Mouse (Mus musculus) heart, adult 2 months (tissue): Measurements from ENCODE around the gene Fv1. TPM values are rescaled to one million over a fixed set of nuclear protein-coding genes. Genes with fewer than 3 reads are reported as not detected.
"Not testable (repeated sequence)": the region's sequence is repeated elsewhere in the genome, so short reads cannot be mapped to it uniquely, and the experiment has no call there.

Source experiments
- DNase-seq, 2 experiments: peaks; one replicate each; pipeline ENCODE4 v3.0.0; 2021
- H3K27ac ChIP-seq: fragments of 200-600 bp; 2 replicates; pipeline ENCODE4 v1.8.1; 2022
- H3K27me3 ChIP-seq: fragments of 200-500 bp; 2 replicates; pipeline ENCODE4 v1.6.1; 2012; ENCODE audit warnings: mild to moderate bottlenecking, low read length, inconsistent platforms, mixed read lengths; ENCODE audit not compliant: control insufficient read depth, insufficient read depth
- H3K36me3 ChIP-seq: fragments of 200-500 bp; 2 replicates; pipeline ENCODE4 v1.6.1; 2012; ENCODE audit warnings: low read length, inconsistent platforms; ENCODE audit not compliant: control insufficient read depth, insufficient read depth
- H3K4me1 ChIP-seq: fragments of 200-500 bp; 2 replicates; pipeline ENCODE4 v1.6.1; 2011; ENCODE audit warnings: low read length; ENCODE audit not compliant: control insufficient read depth, insufficient read depth
- H3K4me3 ChIP-seq: fragments of 200-600 bp; 2 replicates; pipeline ENCODE4 v1.8.1; 2022
- H3K79me2 ChIP-seq: fragments of 200-500 bp; replicated peaks from 2 replicates; pipeline ENCODE4 v1.6.1; 2012; ENCODE audit warnings: mild to moderate bottlenecking, inconsistent platforms, low read length, moderate library complexity, mixed read lengths; ENCODE audit not compliant: control insufficient read depth, insufficient read depth
- H3K9ac ChIP-seq: fragments of 200-500 bp; 2 replicates; pipeline ENCODE4 v1.6.1; 2012; ENCODE audit warnings: low read depth, mild to moderate bottlenecking, control low read depth, inconsistent platforms, low read length, mixed read lengths
- CTCF ChIP-seq: fragments of 200-600 bp; IDR thresholded peaks from 2 replicates; pipeline ENCODE4 v1.8.1; 2022; ENCODE audit warnings: antibody characterized with exemption, mild to moderate bottlenecking, moderate library complexity
- EP300 ChIP-seq: fragments of 200-500 bp; IDR thresholded peaks from 2 replicates; pipeline ENCODE4 v1.6.1; 2011; ENCODE audit warnings: low read depth, low read length, control low read depth; ENCODE audit not compliant: insufficient read depth
- POLR2A ChIP-seq: fragments of 200-500 bp; IDR thresholded peaks from 2 replicates; pipeline ENCODE4 v1.6.1; 2011; ENCODE audit warnings: mild to moderate bottlenecking, low read depth, low read length, control low read depth; ENCODE audit not compliant: insufficient read depth
- WGBS: fragments of 180-500 bp; shearing (Covaris S2); methylation state at CpG from one replicate; pipeline ENCODE4 v1.1.7; 2018; 5-methylcytosine and 5-hydroxymethylcytosine counted together
- intact Hi-C: fragments of 180-260 bp; cut with DNase I; formaldehyde crosslinking; loops from one replicate; pipeline ENCODE4 v1.15.1; 2025
- long read RNA-seq: library from polyadenylated mRNA; stranded (forward); transcript quantifications from one replicate; pipeline ENCODE4 v2.0.0, GENCODE M21; 2021
- polyA plus RNA-seq: library from polyadenylated mRNA; depleted of rRNA; stranded (reverse); fragments of >200 nt; gene quantifications from 2 replicates; pipeline ENCODE4 v1.2.3, GENCODE M21; 2012; rRNA removed
- total RNA-seq, 2 experiments: library from RNA; stranded (reverse); gene quantifications; 2 replicates each; pipeline ENCODE4 v1.2.3; 2021

The Fv1 gene
- total RNA-seq (10 to 100 TPM; 21.1 to 22.8 TPM), polyA plus RNA-seq (3.3 and 14.3 TPM in 2 replicates)
- long read RNA-seq, transcript Fv1-201 (1 exons, 1,380 nt) = major isoform, 7 of 8 reads
- long read RNA-seq, partial matches to known transcripts = 0 of 8 reads
- long read RNA-seq, other reads (novel, unspliced or antisense) = 1 of 8 reads

DNA sequence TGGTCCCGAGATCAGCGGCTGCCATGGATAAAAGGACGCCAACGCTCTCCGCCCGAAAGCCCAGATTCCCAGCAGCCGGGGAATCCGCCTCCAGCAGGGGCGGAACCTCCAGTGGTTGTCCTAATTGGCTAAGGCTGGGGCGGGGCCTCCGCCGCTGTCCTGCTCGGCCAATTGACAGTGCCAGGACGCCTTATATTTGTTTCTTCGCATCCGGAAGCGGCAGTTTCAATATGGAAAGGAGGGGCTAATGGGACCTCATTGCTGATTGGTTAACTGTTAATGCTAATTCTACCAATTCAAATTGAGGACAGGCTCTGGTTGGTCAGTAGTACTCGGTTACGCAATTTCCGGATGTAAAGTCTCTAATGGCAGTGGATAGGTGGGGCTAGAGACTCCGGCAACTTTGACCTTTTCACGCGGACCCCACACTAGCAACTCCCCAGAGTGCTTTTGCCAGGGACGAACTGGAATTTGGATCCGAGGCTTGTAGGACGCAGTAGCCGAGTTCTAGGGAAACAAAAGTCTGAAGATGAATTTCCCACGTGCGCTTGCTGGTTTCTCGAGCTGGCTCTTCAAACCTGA lies at the start of gene Fv1, which contains the start of gene Miip:
TSS of gene Fv1 (plus strand) at position 530 of the 582 bp plus-strand sequence.
TSS of gene Miip (minus strand) at position 367 of the 582 bp plus-strand sequence.
- H3K27me3 ChIP-seq = no peaks in the 10 kb centered on the region
- intact Hi-C loops = loop anchor here (5.0 kb wide), 2 partner anchors 34 to 69 kb away; partner anchors contain the start of genes Mfn2 and Plod1

DNA sequence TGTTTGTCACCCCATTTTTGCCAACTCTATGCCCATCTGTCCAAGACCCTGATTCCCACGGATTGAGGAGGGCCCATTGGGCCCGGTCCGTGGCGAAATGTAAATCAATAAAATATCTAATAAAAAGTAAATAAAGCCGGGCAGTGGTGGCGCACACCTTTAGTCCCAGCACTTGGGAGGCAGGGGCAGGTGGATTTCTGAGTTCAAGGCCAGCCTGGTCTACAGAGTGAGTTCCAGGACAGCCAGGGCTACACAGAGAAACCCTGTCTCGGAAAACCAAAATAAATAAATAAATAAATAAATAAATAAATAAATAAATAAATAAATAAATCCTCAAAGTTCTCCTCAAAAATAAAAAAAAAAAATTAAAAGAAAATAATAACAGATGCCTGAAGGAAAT lies 49.1 kb upstream of the Fv1 start:
- not testable (repeated sequence) for DNase-seq, H3K79me2 ChIP-seq, H3K36me3 ChIP-seq, H3K9ac ChIP-seq, H3K27ac ChIP-seq, H3K27me3 ChIP-seq, H3K4me3 ChIP-seq, H3K4me1 ChIP-seq
- WGBS = 78% methylated on average over 7 of the region's 7 CpGs
- intact Hi-C loops = loop anchor here (10.0 kb wide), 1 partner anchor 255 kb away; no protein-coding TSS in a partner anchor

More for the DNA sequence above, at the start of gene Fv1, which contains the start of gene Miip:
- H3K79me2 ChIP-seq = 0 out of 2 replicates have a peak, but pooled peaks cover 4% of the 10 kb centered on the region
- H3K4me1 ChIP-seq = peaks cover 11% of the 10 kb centered on the region
- DNase-seq = peak; percentile 91 to 97
- H3K4me3 ChIP-seq = peak within 1 kb of the TSS; percentile 80
- TF ChIP-seq EP300 (0 out of 2 replicates have a peak, but pooled peaks have one; percentile 21), CTCF (peak; percentile 27), POLR2A (peak; percentile 62)
- H3K27ac ChIP-seq = peak within 1 kb of the TSS; percentile 51
- peaks cover 3% of the 10 kb centered on the region; the same call in 1 of the 2 replicates for H3K36me3 ChIP-seq
- WGBS = under 1% methylated on average over 30 of the region's 30 CpGs
- H3K9ac ChIP-seq = peak within 1 kb of the TSS; percentile 80

DNA sequence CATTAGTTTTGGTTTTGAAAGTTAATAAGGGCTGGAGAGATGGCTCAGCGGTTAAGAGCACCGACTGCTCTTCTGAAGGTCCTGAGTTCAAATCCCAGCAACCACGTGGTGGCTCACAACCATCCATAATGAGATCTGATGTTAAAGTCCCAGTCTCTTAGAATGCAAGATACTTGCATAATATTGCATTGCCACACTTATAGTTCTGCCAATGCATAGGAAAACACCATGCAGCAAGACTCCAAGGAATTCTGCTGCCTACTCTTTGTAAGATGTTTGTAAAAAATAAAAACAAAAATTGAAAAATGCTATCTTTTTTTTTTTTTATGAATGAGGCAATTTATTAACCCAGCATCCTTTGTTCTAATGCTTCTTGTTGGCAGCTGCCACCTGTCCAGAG lies 47.4 kb upstream of the Fv1 start:
- H3K4me1 ChIP-seq, H3K79me2 ChIP-seq, H3K9ac ChIP-seq, H3K36me3 ChIP-seq, H3K4me3 ChIP-seq, DNase-seq, H3K27ac ChIP-seq, H3K27me3 ChIP-seq, intact Hi-C loops: not testable (repeated sequence)
- 84% methylated on average over 3 of the region's 3 CpGs for WGBS

DNA sequence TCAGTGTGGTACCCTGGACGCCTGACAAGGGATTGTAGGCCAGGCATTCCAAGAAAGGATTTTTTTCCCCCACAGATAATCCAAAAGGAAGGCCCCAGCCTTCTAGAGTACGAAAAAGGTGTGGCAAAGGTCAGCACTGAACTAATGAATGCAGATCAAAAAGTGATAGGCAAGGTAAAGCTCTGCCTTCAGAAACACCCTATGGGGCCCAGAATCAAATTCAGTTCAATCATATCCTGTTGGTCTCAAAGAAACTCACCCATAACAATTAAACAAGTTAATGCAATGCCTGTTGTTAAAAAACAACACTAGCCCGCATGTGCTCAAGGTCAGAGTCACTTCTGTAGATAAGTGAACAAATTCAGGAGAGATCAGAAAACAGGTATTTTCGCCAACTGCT lies 44.4 kb upstream of the Fv1 start:
- DNase-seq = no peak
- Histone ChIP-seq H3K36me3 (peaks cover 2% of the 10 kb centered on the region), H3K27ac (no peak overlapping the region), H3K27me3 (no peaks in the 10 kb centered on the region), H3K9ac (no peak overlapping the region), H3K4me3 (no peak overlapping the region), H3K4me1 (no peaks in the 10 kb centered on the region), H3K79me2 (no peaks in the 10 kb centered on the region)
- TF ChIP-seq CTCF (no peak), EP300 (no peak), POLR2A (no peak)
- WGBS = 96% methylated on average over 4 of the region's 4 CpGs
- intact Hi-C loops = no loop called here

DNA sequence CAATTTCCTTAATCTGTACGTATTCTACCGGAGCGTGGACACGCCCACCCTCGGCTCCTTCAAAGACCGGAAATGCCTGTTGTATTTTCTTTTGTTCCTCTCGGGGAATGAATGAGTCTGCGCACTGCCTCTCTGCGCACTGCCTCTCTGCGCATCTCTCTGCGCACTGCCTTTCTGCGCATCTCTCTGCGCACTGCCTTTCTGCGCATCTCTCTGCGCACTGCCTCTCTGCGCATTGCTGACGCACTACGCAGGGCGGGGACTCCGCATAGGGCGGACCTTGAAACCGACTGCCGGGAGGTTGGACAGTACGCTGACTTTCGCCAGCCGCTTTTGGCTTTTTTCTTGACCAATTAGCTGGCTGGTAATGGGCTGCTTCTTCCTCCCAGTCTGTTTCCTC lies 29.5 kb upstream of the Fv1 start:
- H3K79me2 ChIP-seq, H3K36me3 ChIP-seq, H3K4me1 ChIP-seq, H3K9ac ChIP-seq, H3K27me3 ChIP-seq, H3K4me3 ChIP-seq, H3K27ac ChIP-seq, intact Hi-C loops: not testable (repeated sequence)
- peak; percentile 50 to 58 for DNase-seq
- 97% methylated on average over 13 of the region's 26 CpGs for WGBS

DNA sequence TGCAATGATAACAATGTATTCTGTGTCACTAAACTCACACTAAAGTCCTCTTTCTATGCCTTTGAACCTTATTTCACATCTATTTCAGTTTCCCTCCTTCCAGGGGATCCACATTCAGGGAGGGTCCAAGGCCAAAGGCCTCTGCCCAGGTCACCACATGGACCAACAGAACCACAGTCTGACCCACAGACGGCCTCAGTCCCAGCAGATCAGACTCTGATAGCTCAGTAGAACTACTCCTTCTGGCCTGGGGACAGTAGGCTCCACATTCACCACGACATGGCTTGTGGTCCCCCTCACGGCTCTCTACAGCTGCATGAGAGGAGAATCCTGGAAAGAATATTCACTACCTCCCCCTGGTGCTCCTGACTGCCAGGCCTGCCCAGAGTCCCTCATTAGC lies 25.9 kb upstream of the Fv1 start:
- Histone ChIP-seq H3K27me3 (no peaks in the 10 kb centered on the region), H3K4me3 (no peak overlapping the region), H3K4me1 (peaks cover 2% of the 10 kb centered on the region; the same call in 1 of the 2 replicates), H3K27ac (no peak overlapping the region), H3K36me3 (no peaks in the 10 kb centered on the region), H3K9ac (no peak overlapping the region), H3K79me2 (no peaks in the 10 kb centered on the region; the same call in 1 of the 2 replicates)
- DNase-seq = no peak
- TF ChIP-seq POLR2A (no peak), EP300 (no peak), CTCF (no peak)
- intact Hi-C loops = no loop called here
- WGBS = 99% methylated on average over 3 of the region's 3 CpGs
